Mouse (Mus musculus) midbrain, postnatal 0 days (tissue): Measurements from ENCODE around the gene Dtd1. TPM values are rescaled to one million over a fixed set of nuclear protein-coding genes. Genes with fewer than 3 reads are reported as not detected.

Experiments used
- ATAC-seq: fragments of 200-750 bp; cut with Nextera tagmentation; 2 replicates; pipeline ENCODE4 v1.8.0; 2017; ENCODE audit warnings: moderate number of reproducible peaks, mild to moderate bottlenecking, moderate TSS enrichment, moderate library complexity; ENCODE audit not compliant: low FRiP score
- DNase-seq: peaks from one replicate; pipeline ENCODE4 v3.0.0-alpha.2; 2015; ENCODE audit warnings: low spot score
- H3K27ac ChIP-seq: fragments of 300-500 bp; sonication (generic); 2 replicates; pipeline ENCODE4 v1.5.1; 2014; ENCODE audit warnings: low read depth, mild to moderate bottlenecking, low read length, mixed read lengths
- H3K27me3 ChIP-seq: fragments of 300-500 bp; sonication (generic); 2 replicates; pipeline ENCODE4 v1.6.1; 2014; ENCODE audit warnings: low read length, control low read depth, mixed read lengths; ENCODE audit not compliant: insufficient read depth
- H3K36me3 ChIP-seq: fragments of 300-500 bp; sonication (generic); 2 replicates; pipeline ENCODE4 v1.6.1; 2014; ENCODE audit warnings: low read length, control low read depth, mixed read lengths; ENCODE audit not compliant: insufficient read depth
- H3K4me1 ChIP-seq: fragments of 300-500 bp; sonication (generic); 2 replicates; pipeline ENCODE4 v1.6.1; 2014; ENCODE audit warnings: mild to moderate bottlenecking, control low read depth, antibody characterized with exemption, low read length, mixed read lengths; ENCODE audit not compliant: insufficient read depth
- H3K4me2 ChIP-seq: fragments of 300-500 bp; sonication (generic); 2 replicates; pipeline ENCODE4 v1.6.1; 2014; ENCODE audit warnings: low read depth, mild to moderate bottlenecking, low read length, mixed read lengths; ENCODE audit not compliant: poor library complexity, severe bottlenecking
- H3K4me3 ChIP-seq: fragments of 300-500 bp; sonication (generic); 2 replicates; pipeline ENCODE4 v1.5.1; 2014; ENCODE audit warnings: low read depth, mild to moderate bottlenecking, low read length, moderate library complexity
- H3K9ac ChIP-seq: fragments of 300-500 bp; sonication (generic); replicated peaks from 2 replicates; pipeline ENCODE4 v1.6.1; 2014; ENCODE audit warnings: mild to moderate bottlenecking, low read length, moderate library complexity, mixed read lengths; ENCODE audit not compliant: poor library complexity, severe bottlenecking
- H3K9me3 ChIP-seq: fragments of 300-500 bp; sonication (generic); 2 replicates; pipeline ENCODE4 v1.6.1; 2016; ENCODE audit warnings: low read length, control low read depth
- CTCF ChIP-seq: IDR thresholded peaks from 2 replicates; pipeline ENCODE4 v1.5.1; 2016; ENCODE audit warnings: antibody characterized with exemption, mild to moderate bottlenecking
- WGBS: fragments of 180-500 bp; shearing (Covaris S2); extraction: QIAGEN DNeasy Blood & Tissue Kit; methylation state at CpG from one replicate; pipeline ENCODE4 v1.1.7; 2014; 5-methylcytosine and 5-hydroxymethylcytosine counted together
- polyA plus RNA-seq: library from polyadenylated mRNA; unstranded; fragments of >200 nt; fragmentation: Nextera tagmentation; extraction: Ambion mirVana; gene quantifications from 2 replicates; pipeline ENCODE4 v1.2.1, GENCODE M21; 2015
- total RNA-seq: library from RNA; depleted of rRNA; stranded (reverse); fragments of >200 nt; gene quantifications from 2 replicates; pipeline ENCODE4 v1.2.3, GENCODE M21; 2014

Dtd1 gene
- total and polyA plus RNA-seq, 2 experiments from 2014 or later = 88.7 to 202 TPM

GRCm38 (mm10) chr2:144672397-144672796 lies 72.7 kb downstream of the Dtd1 start:
- no peaks in the 10 kb centered on the region for H3K9me3 ChIP-seq
- no peaks in the 10 kb centered on the region for H3K27me3 ChIP-seq
- no peak overlapping the region for H3K27ac ChIP-seq
- H3K4me1 ChIP-seq = no peaks in the 10 kb centered on the region
- WGBS = 79% methylated on average over 5 of the region's 5 CpGs
- H3K4me3 ChIP-seq = no peak overlapping the region
- DNase-seq = no peak
- no peak for TF ChIP-seq CTCF
- H3K9ac ChIP-seq = no peak overlapping the region
- H3K4me2 ChIP-seq = no peak overlapping the region
- H3K36me3 ChIP-seq = no peaks in the 10 kb centered on the region
- ATAC-seq = no peak

DNA sequence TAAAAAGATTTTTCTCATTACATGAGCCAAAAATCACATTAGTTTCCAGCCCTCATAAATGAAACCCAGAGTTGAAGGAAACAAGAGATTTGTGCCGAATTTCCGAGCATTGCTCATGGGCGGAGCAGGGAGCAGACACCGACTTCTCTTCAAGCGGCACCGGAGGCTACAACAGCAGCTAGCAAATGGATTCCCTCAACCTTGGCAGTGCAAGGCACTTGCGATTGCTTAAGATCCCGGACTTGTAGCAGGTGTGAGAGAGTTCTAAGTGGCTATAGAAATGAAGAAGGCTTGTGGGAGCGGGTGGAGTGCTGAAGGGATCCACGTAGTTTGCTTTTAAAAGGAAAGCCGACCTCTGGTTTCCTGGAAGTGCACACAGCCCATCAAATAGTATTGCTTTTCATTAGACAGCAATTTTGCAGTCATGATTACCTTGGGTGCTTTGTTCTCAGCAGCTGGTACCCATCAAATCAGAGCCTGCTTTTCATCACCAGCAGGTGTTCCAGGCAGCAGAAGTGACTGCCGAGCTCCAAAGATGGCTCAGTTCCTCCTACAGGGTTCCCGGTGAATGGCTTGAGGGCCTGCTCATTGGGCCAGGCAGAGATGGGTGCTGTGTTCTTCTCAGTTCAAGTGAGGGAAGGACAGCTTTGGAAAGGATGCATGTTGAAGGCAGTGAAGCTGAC lies 77.0 kb downstream of the Dtd1 start:
- WGBS = 65% methylated on average over 13 of the region's 13 CpGs
- H3K27ac ChIP-seq = no peak overlapping the region

GRCm38 (mm10) chr2:144677229-144677571 lies 77.5 kb downstream of the Dtd1 start:
- no peaks in the 10 kb centered on the region for H3K4me1 ChIP-seq
- H3K27ac ChIP-seq = no peak overlapping the region
- no peak for DNase-seq

More for the DNA sequence above, 77.0 kb downstream of the Dtd1 start:
- Histone ChIP-seq H3K4me3 (no peak overlapping the region), H3K27me3 (no peaks in the 10 kb centered on the region), H3K36me3 (no peaks in the 10 kb centered on the region), H3K4me2 (no peak overlapping the region), H3K9me3 (no peaks in the 10 kb centered on the region), H3K9ac (no peak overlapping the region), H3K4me1 (no peaks in the 10 kb centered on the region)
- ATAC-seq (no peak), DNase-seq (peak; percentile 19)
- TF ChIP-seq CTCF = no peak

DNA sequence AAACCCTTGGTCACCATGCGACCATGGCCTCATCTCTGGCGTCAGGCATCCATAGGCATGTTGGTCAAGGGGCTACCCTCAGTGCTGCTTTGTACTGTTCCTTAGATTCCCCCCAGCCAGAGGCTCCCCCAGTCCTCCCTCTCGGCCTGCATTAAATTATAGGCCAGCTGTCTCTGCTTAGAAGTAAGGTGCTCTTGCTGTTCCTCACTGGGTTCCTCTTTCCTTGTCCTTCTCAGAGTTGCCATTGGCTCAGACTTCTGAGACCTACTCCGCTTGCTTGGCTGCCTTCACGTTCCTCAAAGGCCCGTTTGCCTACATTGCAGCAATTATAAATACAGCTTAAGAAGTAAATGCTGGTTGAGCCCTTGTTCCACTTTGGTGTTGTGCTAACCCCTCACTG lies 79.1 kb downstream of the Dtd1 start:
- no peak overlapping the region for H3K4me3 ChIP-seq
- H3K9ac ChIP-seq = no peak overlapping the region
- H3K9me3 ChIP-seq = no peaks in the 10 kb centered on the region
- no peak overlapping the region for H3K4me2 ChIP-seq
- DNase-seq (no peak), ATAC-seq (0 out of 2 replicates have a peak, but pooled peaks have one; percentile 39)
- H3K27me3 ChIP-seq = no peaks in the 10 kb centered on the region
- WGBS = 81% methylated on average over 6 of the region's 6 CpGs
- no peak overlapping the region for H3K27ac ChIP-seq
- TF ChIP-seq CTCF = no peak
- no peaks in the 10 kb centered on the region for H3K36me3 ChIP-seq
- no peaks in the 10 kb centered on the region for H3K4me1 ChIP-seq

More at GRCm38 (mm10) chr2:144677229-144677571, 77.5 kb downstream of the Dtd1 start:
- TF ChIP-seq CTCF = no peak
- no peak overlapping the region for H3K4me2 ChIP-seq
- ATAC-seq = peak; percentile 48; the same call in 1 of the 2 replicates
- no peak overlapping the region for H3K4me3 ChIP-seq
- H3K9me3 ChIP-seq = no peaks in the 10 kb centered on the region
- 0 out of 2 replicates have a peak overlapping the region, but pooled peaks have one; percentile 13 for H3K9ac ChIP-seq
- H3K36me3 ChIP-seq = no peaks in the 10 kb centered on the region
- WGBS = 48% methylated on average over 2 of the region's 2 CpGs
- H3K27me3 ChIP-seq = no peaks in the 10 kb centered on the region

GRCm38 (mm10) chr2:144679394-144679793 lies 79.7 kb downstream of the Dtd1 start:
- ATAC-seq (no peak), DNase-seq (no peak)
- Histone ChIP-seq H3K27me3 (no peaks in the 10 kb centered on the region), H3K27ac (no peak overlapping the region), H3K4me3 (no peak overlapping the region), H3K4me2 (no peak overlapping the region), H3K4me1 (no peaks in the 10 kb centered on the region), H3K9ac (no peak overlapping the region), H3K36me3 (no peaks in the 10 kb centered on the region), H3K9me3 (no peaks in the 10 kb centered on the region)
- TF ChIP-seq CTCF = no peak
- 74% methylated on average over 3 of the region's 3 CpGs for WGBS

- Histone ChIP-seq H3K27ac (no peak overlapping the region), H3K9ac (no peak overlapping the region), H3K36me3 (no peaks in the 10 kb centered on the region), H3K9me3 (no peaks in the 10 kb centered on the region), H3K27me3 (no peaks in the 10 kb centered on the region), H3K4me2 (no peak overlapping the region), H3K4me3 (no peak overlapping the region), H3K4me1 (no peaks in the 10 kb centered on the region)
- TF ChIP-seq CTCF = peak; percentile 32
- 85% methylated on average over 8 of the region's 8 CpGs for WGBS
- DNase-seq (no peak), ATAC-seq (no peak)
These were observed 92.6 kb downstream of the Dtd1 start for GRCm38 (mm10) chr2:144692219-144692732.
